Mouse (Mus musculus): ENCODE results near the gene Psg25.
"Not testable (repeated sequence)": the region's sequence is repeated elsewhere in the genome, so short reads cannot be mapped to it uniquely, and the experiment has no call there.

The Psg25 gene

DNA sequence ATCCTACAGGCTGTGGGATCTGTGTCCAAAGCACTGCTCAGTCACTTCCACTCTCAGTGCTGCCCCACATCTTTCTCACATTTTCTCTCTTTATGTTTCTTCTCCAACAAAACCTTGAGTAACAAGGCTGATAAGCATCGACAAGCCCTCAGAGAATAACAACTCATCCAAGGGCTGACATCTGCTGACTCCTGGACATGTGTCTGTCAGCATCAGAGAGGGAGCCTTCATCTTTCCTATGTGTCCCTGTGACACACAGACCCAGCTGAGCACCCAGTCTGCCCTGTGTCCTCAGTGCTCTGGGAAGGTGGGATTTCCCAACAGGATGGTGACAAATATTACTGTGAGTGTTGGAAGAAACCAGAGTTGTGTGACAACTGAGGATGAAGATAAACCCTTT is at the start of gene Psg25:
TSS of gene Psg25 (minus strand) at position 101 of the 400 bp plus-strand sequence.
- DNase-seq (ENCODE audit: extremely low spot score) = no peak

DNA sequence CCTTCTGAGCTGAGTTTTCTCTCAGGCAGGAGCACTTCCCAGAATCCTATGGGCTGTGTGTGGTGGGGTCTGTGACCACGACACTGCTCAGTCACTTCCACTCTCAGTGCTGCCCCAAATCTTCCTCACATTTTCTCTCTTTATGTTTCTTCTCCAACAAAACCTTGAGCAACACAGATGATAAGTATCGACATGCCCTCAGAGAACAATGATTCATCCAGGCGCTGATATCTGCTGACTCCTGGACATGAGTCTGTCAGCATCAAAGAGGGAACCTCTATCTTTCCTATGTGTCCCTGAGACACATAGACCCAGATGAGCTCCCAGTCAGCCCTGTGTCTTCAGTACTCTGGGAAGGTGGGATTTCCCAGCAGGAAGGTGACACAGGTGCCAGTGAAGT is 35.1 kb upstream of the Psg25 start, which contains the start of gene Psg27:
TSS of gene Psg27 (minus strand) at position 101 of the 400 bp plus-strand sequence.
- no peak for DNase-seq (ENCODE audit: extremely low spot score)

DNA sequence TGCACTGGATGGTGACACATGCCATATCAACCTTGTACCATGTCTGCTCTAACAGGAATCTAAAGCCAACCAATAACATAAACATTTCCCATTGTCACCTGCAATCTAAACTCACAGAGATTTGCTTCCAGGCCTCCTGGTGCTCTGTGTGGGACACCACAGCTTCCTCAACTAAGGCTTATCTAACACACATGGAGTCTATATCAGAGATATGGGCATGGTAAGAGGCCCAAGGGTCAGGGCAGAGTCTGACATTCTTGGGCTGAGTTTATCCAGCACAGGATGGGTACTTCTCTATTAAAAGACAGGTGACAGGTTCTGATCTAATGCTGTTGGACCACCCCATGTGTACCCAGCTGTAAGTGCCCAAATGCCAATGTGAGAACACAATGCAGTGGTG is 27.8 kb upstream of the Psg25 start:
- DNase-seq (ENCODE audit: extremely low spot score) = no peak

DNA sequence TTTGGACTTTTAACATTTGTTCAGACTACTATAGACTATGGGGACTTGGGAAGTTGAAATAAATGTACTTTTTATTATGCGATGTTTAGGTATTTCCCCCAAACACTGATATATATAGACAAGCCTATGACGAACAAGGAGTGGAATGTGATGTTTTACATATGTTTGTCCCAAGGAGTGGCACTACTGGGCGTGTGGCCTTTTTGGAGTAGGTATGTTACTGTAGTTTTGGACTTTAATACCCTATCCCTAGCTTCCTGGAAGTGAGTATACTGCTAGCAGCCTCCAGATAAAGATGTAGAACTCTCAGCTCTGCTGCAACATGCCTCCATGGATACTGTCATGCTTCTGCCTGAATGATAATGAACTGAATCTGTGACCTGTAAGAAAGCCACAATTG is 23.7 kb upstream of the Psg25 start:
- not testable (repeated sequence) for DNase-seq (ENCODE audit: extremely low spot score)

DNA sequence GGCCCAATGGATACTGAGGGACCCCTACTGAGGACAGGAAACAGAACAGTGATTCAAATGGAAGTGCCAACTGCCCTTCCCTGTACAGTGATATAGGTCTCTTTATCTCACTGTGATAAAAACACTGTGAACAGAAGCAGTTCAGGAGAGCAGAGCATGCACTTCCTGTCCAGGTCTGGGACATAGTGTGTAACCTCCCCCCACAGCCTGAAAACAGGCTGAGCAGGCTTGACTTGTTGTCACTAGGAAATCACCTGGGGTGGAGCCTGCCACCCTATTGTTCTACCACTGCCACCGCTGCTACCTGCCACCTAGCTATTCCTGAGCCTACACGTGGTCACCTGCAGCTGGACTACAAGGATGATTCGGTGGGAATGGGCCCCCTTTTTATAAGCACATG is 1.4 kb upstream of the Psg25 start:
- no peak for DNase-seq (ENCODE audit: extremely low spot score)

DNA sequence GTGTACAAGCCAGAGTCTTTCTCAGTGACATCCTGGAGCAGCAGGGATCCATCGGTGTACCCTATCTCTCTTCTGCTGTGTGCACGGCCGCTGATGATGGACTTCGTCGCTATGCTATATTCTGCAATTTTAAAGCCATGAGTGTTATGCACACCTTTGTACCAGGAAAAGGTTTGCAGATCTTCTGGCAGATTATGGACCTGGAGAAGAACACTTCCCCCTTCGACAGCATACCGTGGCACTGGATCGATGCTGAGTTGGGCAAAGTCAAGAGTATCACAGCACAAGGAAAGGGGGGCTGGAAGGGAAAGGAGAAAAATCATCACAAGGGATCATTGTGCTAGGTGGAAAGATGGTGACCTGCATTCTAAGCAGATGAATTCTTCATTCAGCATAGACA is 7.4 kb downstream of the Psg25 start:
- DNase-seq (ENCODE audit: extremely low spot score) = no peak

DNA sequence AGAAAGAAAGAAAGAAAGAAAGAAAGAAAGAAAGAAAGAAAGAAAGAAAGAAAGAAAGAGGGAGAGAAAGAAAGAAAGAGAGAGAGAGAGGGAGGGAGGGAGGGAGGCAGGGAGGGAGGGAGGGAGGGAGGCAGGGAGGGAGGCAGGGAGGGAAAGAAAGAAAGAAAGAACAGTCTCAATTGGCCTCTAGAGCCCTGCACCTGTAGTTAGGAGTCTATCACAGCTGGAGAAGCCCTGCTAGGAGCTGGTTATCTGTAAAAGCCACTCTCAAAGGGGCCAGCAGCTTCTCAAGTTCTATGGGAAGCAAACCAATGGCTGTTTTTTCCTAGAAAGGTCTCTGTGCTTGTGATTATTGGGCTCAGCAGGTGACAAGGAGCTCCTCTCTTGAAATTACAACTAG is 19.2 kb downstream of the Psg25 start:
- DNase-seq (ENCODE audit: extremely low spot score) = not testable (repeated sequence)

DNA sequence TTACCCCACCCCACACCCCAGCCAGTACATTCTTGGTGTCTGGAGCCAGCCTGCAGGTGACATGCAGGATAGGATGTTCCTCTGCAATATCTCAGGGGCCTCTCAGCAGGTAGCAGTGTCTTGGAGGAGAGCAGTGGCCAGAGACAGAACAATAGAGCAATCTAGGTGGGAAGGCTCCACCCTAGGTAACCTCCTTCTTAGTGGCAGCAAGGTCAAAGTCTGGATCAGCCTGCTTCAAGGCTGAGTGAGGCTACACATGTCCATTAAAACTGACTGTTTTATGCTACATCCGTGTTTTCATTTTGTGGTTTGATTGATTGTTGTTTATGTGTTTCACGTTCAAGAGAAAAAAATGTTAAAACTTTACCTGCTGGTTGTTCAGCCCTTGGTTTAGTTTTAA is 19.7 kb downstream of the Psg25 start:
- DNase-seq (ENCODE audit: extremely low spot score) = not testable (repeated sequence)

DNA sequence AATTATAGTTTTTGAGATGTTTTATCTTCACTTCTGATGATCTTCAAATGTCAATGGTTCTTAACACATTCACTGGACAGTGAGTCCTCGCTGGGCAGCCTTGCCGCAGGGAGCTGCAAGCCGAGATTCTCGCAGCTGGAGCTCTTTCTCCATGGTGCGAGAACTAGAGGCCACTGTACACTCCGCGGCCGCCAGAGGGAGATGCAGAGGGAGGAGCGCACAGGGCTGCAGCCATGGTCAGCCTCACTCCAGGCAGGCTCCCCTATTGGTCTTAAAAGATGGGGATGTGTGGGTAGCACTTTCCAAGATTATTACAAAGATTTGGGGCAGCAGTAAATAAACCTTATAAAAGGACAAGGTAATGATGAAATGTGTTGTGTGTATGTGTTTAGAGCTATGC is 20.6 kb downstream of the Psg25 start:
- peak; percentile 42 for DNase-seq (ENCODE audit: extremely low spot score)

DNA sequence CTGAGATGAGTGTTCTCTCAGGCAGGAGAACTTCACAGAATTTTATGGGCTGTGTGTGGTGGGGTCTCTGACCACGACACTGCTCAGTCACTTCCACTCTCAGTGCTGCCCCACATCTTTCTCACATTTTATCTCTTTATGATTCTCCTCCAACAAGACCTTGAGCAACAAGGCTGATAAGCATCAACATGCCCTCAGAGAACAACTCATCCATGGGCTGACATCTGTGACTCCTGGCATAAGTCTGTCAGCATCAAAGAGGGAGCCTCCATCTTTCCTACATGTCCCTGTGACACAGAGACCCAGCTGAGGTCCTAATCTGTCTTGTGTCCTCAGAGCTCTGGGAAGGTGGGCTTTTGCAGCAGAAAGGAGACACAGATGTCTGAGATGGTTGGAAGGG is 48.0 kb downstream of the Psg25 start, which contains the start of gene Psg26:
TSS of gene Psg26 (minus strand) at position 101 of the 400 bp plus-strand sequence.
- DNase-seq (ENCODE audit: extremely low spot score) = no peak

Measured in embryo, embryonic 9.5 days (tissue).